Mouse (Mus musculus) heart, embryonic 14.5 days (tissue): ENCODE data around the gene Amph. TPM values are rescaled to one million over a fixed set of nuclear protein-coding genes. Genes with fewer than 3 reads are reported as not detected.

Experiments
- ATAC-seq: fragments of 200-750 bp; cut with Nextera tagmentation; 2 replicates; pipeline ENCODE4 v1.8.0; 2017; ENCODE audit warnings: low read depth, moderate TSS enrichment; ENCODE audit not compliant: insufficient number of reproducible peaks, insufficient read depth, low FRiP score
- H3K27ac ChIP-seq, 2 experiments: fragments of 200-500 bp in 1 of 2; fragments of 300-500 bp in 1 of 2; sonication (generic) in 1 of 2; replicated peaks in 1 of 2; 2 replicates each; pipeline ENCODE4 v1.5.1; 2012 to 2014; ENCODE audit warnings: low read depth in 2 of 2, low read length in 2 of 2, control low read depth in 1 of 2, mild to moderate bottlenecking in 1 of 2, mixed read lengths in 1 of 2; ENCODE audit not compliant: control insufficient read depth in 1 of 2, insufficient read depth in 1 of 2
- H3K27me3 ChIP-seq: fragments of 300-500 bp; sonication (generic); 2 replicates; pipeline ENCODE4 v1.6.1; 2014; ENCODE audit warnings: mild to moderate bottlenecking, low read length, control low read depth; ENCODE audit not compliant: control insufficient read depth, insufficient read depth
- H3K36me3 ChIP-seq: fragments of 300-500 bp; sonication (generic); 2 replicates; pipeline ENCODE4 v1.6.1; 2014; ENCODE audit warnings: mild to moderate bottlenecking, control low read depth, low read length, mixed read lengths; ENCODE audit not compliant: control insufficient read depth, insufficient read depth
- H3K4me1 ChIP-seq, 2 experiments: fragments of 200-500 bp in 1 of 2; fragments of 300-500 bp in 1 of 2; sonication (generic) in 1 of 2; 2 replicates each; pipeline ENCODE4 v1.6.1; 2012 to 2014; ENCODE audit warnings: low read length in 2 of 2, control low read depth in 1 of 2, mixed read lengths in 1 of 2; ENCODE audit not compliant: control insufficient read depth in 2 of 2, insufficient read depth in 2 of 2
- H3K4me2 ChIP-seq: fragments of 300-500 bp; sonication (generic); 2 replicates; pipeline ENCODE4 v1.6.1; 2014; ENCODE audit warnings: mild to moderate bottlenecking, low read length
- H3K4me3 ChIP-seq, 2 experiments: fragments of 200-500 bp in 1 of 2; fragments of 300-500 bp in 1 of 2; sonication (generic) in 1 of 2; 2 replicates each; pipeline ENCODE4 v1.5.1; 2012 to 2014; ENCODE audit warnings: low read length in 2 of 2, mild to moderate bottlenecking in 2 of 2, control low read depth in 1 of 2, low read depth in 1 of 2, moderate library complexity in 1 of 2; ENCODE audit not compliant: control insufficient read depth in 1 of 2, insufficient read depth in 1 of 2
- H3K9ac ChIP-seq: fragments of 300-500 bp; sonication (generic); 2 replicates; pipeline ENCODE4 v1.6.1; 2014; ENCODE audit warnings: mild to moderate bottlenecking, low read length
- H3K9me3 ChIP-seq: fragments of 300-500 bp; sonication (generic); 2 replicates; pipeline ENCODE4 v1.6.1; 2016; ENCODE audit warnings: low read length, control low read depth; ENCODE audit not compliant: control insufficient read depth
- WGBS: fragments of 180-500 bp; shearing (Covaris S2); extraction: QIAGEN DNeasy Blood & Tissue Kit; methylation state at CpG from one replicate; pipeline ENCODE4 v1.1.7; 2014; 5-methylcytosine and 5-hydroxymethylcytosine counted together
- polyA plus RNA-seq: library from polyadenylated mRNA; unstranded; fragments of >200 nt; fragmentation: Nextera tagmentation; extraction: Ambion mirVana; gene quantifications from 2 replicates; pipeline ENCODE4 v1.2.1, GENCODE M21; 2014

The Amph gene
- polyA plus RNA-seq, 1 experiment from 2014 or later, result 0.22 TPM

DNA sequence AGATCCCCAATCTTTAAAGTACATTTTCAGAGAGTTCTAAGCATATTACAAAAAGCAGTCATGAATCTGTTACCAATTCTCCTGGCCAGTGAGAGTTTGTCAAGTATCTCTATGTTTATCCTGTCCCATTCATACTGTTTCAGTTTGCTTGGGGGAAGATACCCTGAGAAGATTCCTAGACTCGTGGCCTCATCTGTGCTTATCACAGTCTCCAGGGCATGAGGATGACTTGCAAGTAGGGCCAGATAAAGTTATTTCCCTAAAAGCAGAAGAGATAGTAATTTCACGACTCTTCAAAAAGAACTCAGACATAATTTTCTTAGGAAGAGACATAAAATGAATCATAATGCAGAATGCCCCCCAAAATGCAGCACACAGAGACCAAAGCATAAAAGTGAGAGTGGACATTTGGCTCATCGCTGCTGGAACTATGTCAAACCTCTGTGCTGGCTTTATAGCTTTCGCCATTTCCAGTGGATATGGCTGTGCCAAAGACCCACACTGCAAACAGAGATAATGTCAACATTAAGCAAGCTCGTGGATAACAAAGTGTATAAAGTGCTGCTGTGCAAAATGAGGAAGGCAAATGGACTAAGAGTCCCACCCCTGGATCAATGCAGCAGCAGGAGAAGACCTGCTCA is 179.0 kb downstream of the Amph start:
- Histone ChIP-seq H3K36me3 (no peaks in the 10 kb centered on the region), H3K27ac (no peak overlapping the region)
- 56% methylated on average over 5 of the region's 5 CpGs for WGBS

DNA sequence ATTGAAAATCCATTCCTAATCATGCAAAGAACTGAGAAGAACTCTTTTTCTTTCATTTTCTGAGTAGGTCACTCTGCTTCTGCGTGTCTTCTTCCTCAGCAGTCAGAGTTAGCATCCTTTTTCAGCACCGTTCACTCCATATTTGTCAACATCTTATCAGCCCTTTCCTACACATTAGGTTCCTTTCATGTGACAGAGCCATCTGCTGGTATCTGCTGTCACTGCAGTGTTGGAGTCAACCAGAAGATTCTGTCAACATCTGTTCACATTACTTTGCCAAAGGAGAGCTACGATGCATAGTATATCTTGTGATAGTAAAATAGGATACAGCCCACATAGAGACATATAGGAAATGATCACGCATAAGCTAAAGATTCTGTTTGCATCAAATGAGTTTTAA is 185.8 kb downstream of the Amph start:
- Histone ChIP-seq H3K36me3 (no peaks in the 10 kb centered on the region), H3K27me3 (no peaks in the 10 kb centered on the region), H3K4me1 (no peaks in the 10 kb centered on the region), H3K9me3 (no peaks in the 10 kb centered on the region), H3K4me3 (no peak overlapping the region), H3K4me2 (no peak overlapping the region), H3K9ac (no peak overlapping the region), H3K27ac (no peak overlapping the region)
- no peak for ATAC-seq
- WGBS, result 26% methylated on average over 4 of the region's 4 CpGs

More for the DNA sequence above, 179.0 kb downstream of the Amph start:
- ATAC-seq, result no peak
- no peak overlapping the region for H3K9ac ChIP-seq
- H3K9me3 ChIP-seq, result no peaks in the 10 kb centered on the region
- H3K4me3 ChIP-seq, result no peak overlapping the region
- H3K4me2 ChIP-seq, result no peak overlapping the region
- no peaks in the 10 kb centered on the region for H3K27me3 ChIP-seq
- H3K4me1 ChIP-seq, result no peaks in the 10 kb centered on the region

DNA sequence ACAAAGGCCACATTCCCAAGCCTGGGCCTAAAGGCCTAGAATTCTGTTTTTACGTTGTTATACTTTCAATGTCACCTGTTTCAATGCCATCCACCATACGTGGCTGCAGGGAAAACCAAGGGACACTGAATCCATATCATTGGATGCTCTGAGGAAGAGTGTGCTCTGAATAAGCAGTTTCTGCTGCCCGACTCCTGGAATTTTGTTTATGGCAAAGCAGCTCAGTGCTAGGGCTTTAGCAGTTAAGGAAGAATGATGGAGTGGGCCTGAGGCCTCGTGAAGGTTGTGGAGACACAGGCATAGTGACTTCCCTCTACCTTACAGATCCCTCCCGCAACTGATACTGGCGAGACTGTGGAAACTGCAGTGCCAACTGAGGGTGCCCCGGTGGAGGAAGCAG is 189.2 kb downstream of the Amph start:
- Histone ChIP-seq H3K27me3 (no peaks in the 10 kb centered on the region), H3K9ac (no peak overlapping the region), H3K36me3 (no peaks in the 10 kb centered on the region), H3K4me1 (no peaks in the 10 kb centered on the region; a peak in 1 of 4 replicates), H3K9me3 (no peaks in the 10 kb centered on the region), H3K4me3 (no peak overlapping the region), H3K27ac (no peak overlapping the region), H3K4me2 (no peak overlapping the region)
- ATAC-seq, result no peak
- 59% methylated on average over 7 of the region's 7 CpGs for WGBS

DNA sequence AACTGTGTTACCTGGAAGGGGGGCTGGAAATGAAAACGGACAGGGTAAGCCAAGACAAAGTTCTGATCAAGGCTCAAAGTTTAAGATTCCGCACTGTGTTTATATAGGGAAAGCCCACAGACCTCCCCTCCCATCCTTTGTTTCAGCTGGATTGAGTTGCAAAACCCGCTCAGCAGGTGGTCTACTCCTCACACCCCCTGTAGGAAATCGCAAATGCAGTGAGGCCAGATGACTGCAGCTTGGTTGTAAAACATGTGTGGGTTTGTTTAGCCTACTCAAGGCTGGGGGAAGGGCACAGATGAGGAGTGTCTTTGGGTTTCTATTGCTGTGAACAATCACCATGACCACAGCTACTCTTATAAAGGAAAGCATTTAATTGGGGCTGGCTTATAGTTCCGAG is 189.9 kb downstream of the Amph start:
- H3K27ac ChIP-seq, result no peak overlapping the region
- WGBS, result 54% methylated on average over 5 of the region's 5 CpGs
- no peak overlapping the region for H3K4me3 ChIP-seq

DNA sequence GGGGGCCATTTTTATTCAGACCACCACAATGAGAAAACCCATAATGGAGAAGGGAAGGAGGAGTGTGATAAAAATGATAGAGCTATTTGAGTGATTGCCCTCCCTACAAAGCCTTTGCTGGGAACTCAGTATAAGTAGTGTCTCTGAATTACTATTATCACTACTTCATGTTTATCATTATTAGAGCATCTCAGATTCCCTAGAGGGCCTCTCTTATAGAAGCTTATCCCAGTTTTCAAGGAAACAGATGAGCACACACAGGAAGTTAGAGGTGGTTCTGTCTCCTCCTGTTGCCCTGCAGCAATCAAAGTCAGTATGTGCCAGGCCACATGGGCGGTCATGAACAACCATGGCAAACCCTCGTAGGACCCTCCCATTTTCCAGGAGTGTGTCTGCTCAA is 190.5 kb downstream of the Amph start:
- Histone ChIP-seq H3K27ac (no peak overlapping the region), H3K9me3 (no peaks in the 10 kb centered on the region), H3K4me1 (no peaks in the 10 kb centered on the region; a peak in 1 of 4 replicates), H3K4me2 (no peak overlapping the region), H3K36me3 (no peaks in the 10 kb centered on the region), H3K4me3 (no peak overlapping the region), H3K9ac (no peak overlapping the region), H3K27me3 (no peaks in the 10 kb centered on the region)
- ATAC-seq, result no peak
- WGBS, result 79% methylated on average over 2 of the region's 2 CpGs

More for the DNA sequence above, 189.9 kb downstream of the Amph start:
- Histone ChIP-seq H3K4me1 (no peaks in the 10 kb centered on the region; a peak in 1 of 4 replicates), H3K9ac (no peak overlapping the region), H3K27me3 (no peaks in the 10 kb centered on the region), H3K36me3 (no peaks in the 10 kb centered on the region), H3K9me3 (no peaks in the 10 kb centered on the region), H3K4me2 (no peak overlapping the region)
- no peak for ATAC-seq

GRCm38 (mm10) chr13:19139104-19139503 is 191.1 kb downstream of the Amph start:
- Histone ChIP-seq H3K4me2 (no peak overlapping the region), H3K36me3 (no peaks in the 10 kb centered on the region), H3K9me3 (no peaks in the 10 kb centered on the region), H3K9ac (no peak overlapping the region), H3K27ac (no peak overlapping the region), H3K4me1 (no peaks in the 10 kb centered on the region; a peak in 1 of 4 replicates), H3K27me3 (no peaks in the 10 kb centered on the region), H3K4me3 (no peak overlapping the region)
- 73% methylated on average over 7 of the region's 7 CpGs for WGBS
- ATAC-seq, result no peak

GRCm38 (mm10) chr13:19139771-19140170 is 191.8 kb downstream of the Amph start:
- no peaks in the 10 kb centered on the region; a peak in 1 of 4 replicates for H3K4me1 ChIP-seq
- no peak overlapping the region for H3K9ac ChIP-seq
- H3K9me3 ChIP-seq, result no peaks in the 10 kb centered on the region
- WGBS, result 63% methylated on average over 1 of the region's 1 CpGs
- no peaks in the 10 kb centered on the region for H3K36me3 ChIP-seq
- H3K27ac ChIP-seq, result no peak overlapping the region
- no peak overlapping the region for H3K4me2 ChIP-seq
- ATAC-seq, result no peak
- no peak overlapping the region for H3K4me3 ChIP-seq
- H3K27me3 ChIP-seq, result no peaks in the 10 kb centered on the region

DNA sequence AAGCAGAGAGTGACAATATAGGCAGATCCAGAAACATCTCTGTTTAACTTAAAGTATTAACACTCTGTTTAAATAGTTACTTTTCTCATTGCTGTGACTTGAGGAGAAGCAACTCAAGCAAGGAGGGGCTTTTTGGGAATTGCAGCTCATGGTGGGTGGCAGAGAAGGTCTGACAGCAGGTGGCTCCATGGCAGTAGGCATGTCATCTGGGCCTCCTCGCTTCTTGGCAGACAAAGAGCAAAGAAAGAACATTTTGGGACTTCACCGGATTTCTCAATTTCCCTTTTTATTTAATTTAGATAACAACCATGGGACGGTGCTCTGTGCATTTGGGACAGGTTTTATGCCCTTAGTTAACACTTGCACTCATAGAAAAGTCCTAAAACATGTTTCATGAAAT is 195.8 kb downstream of the Amph start:
- no peaks in the 10 kb centered on the region for H3K9me3 ChIP-seq
- H3K27ac ChIP-seq, result no peak overlapping the region
- H3K4me3 ChIP-seq, result no peak overlapping the region
- WGBS, result 81% methylated on average over 3 of the region's 3 CpGs
- no peak overlapping the region for H3K9ac ChIP-seq
- no peaks in the 10 kb centered on the region for H3K36me3 ChIP-seq
- no peak overlapping the region for H3K4me2 ChIP-seq
- no peaks in the 10 kb centered on the region; a peak in 1 of 4 replicates for H3K4me1 ChIP-seq
- H3K27me3 ChIP-seq, result no peaks in the 10 kb centered on the region
- ATAC-seq, result no peak
